Mouse (Mus musculus) embryo, embryonic 9.5 days (tissue): Measurements from ENCODE around the gene Ppm1j.
"Not testable (repeated sequence)": the region's sequence is repeated elsewhere in the genome, so short reads cannot be mapped to it uniquely, and the experiment has no call there.

Experiments
- DNase-seq: peaks from one replicate; pipeline ENCODE4 v3.0.0-alpha.2; 2017; ENCODE audit errors: extremely low spot score

Ppm1j gene

DNA sequence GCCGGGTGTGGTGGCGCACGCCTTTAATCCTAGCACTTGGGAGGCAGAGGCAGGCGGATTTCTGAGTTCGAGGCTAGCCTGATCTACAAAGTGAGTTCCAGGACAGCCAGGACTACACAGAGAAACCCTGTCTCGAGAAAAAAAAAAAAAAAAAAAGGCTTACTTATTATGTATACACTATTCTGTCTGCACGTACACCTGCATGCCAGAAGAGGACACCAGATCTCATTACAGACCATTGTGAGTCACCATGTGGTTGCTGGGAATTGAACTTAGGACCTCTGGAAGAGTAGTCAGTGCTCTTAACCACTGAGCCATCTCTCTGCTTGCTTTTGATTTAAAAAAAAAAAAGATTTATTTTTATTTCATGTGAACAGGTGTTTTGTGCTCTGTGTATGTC lies 32.4 kb downstream of the Ppm1j start:
- not testable (repeated sequence) for DNase-seq

DNA sequence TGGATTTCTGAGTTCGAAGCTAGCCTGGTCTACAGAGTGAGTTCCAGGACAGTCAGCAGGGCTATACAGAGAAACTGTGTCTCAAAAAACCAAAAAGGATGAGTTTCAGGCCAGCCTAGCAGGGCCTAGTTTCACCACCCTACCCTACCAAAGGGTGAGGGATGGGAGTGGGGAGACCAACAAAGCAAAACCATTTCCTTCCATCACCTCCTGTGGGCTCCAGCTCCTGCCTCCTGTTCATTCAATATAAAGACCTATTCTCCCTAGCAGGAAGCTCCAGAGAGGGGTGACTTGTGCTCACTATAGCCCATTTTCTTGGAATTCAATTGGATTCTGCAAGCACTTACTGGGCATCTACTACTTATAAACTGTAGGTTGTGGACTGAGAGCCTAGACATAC lies 33.9 kb downstream of the Ppm1j start:
- DNase-seq: no peak

DNA sequence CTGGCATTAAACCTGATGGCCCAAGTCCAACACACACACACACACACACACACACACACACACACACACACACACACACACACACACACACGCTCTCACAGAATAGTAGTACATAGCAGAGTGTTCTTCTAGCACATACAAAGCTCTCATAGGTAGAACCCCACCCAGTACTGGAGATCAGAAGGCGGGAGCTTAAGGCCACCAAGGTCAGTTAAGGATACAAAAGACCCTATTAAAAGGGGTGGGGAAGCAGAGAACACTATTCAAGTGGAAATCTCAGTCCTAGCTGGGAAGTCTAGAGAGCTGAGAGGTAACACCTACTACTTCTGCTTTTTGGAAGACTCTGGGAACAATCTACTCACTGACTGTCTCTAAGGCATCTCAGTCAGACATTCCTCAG lies 34.5 kb downstream of the Ppm1j start:
- no peak for DNase-seq

DNA sequence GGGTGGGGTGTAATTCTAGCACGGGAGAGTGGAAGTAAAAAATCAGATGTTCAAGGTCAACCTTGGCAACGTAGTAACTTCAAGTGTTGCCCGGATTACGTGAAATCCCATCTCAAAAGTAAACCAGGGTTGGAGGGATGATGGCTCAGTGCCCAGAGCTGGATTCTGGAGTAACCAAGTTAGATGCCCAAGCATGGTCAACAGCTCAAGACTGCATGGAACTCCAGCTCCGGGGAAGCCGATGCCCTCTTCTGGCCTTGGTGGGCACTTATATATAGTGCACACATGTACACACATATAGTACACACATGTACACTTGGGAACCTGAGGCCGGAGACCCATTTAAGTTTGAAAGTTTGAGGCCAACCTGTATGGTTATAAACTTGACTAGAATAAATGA lies 35.3 kb downstream of the Ppm1j start:
- no peak for DNase-seq

DNA sequence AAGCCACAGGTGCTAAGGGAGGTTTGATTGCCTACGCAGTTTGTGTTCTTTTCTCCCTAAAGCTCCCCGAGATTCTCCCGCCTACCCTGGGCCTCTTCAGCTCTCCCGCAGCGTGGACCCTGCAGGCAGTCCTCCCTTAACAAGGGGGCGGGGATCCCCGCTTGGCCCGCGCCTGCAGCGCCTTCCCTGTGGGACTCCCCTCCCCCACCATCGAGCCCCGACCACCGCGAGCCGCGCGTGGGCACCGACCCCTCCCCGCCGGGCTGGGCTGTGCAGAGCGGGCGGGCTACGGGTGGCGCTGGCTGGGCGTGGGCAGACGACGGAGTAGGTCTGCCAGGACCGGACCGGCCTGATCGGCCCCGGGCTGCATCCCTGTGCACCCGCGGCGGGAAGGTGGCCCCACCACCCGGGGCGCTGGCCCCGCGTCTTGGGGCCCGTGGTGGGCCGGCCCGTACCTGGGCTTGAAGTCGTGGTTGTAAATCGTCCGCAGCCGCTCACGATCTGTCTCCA lies 36.7 kb downstream of the Ppm1j start:
- DNase-seq: peak; percentile 65

DNA sequence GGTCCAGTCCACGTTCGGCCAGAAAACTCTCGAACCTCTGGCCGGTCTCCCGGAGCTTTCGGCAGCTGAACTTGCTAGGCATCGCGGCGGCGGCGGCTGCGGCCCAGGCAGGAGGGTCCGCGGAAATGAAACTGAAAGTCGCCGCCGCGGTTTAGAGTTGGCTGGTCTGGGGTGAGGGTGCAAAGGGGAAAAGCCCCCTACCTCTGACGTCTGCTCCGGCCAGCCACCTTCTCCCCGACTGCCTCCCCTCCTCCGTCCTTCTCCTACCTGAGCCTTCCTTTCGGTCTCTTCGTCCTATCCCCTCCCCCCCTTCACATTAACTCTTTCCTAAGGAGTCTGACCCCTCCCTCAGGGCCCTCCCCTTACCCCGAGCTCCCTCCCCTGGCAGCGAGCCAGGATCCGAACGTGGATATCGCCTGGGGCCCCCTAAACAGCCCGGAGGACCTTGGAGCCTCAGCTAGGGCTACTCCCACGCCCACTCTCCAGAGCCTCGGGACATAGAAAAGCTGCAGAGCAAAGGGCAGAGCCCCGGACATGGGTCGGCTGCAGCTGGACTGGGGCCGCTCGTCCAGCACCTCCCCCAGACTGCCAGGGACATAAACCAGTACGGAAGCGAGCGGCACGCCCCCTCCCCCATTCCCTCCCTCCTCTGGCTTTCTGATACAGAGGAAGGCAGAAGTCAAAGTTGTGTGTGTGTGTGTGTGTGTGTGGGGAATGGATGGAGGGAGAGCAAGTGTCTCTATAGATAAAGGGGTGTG lies 37.3 kb downstream of the Ppm1j start, which contains the start of gene Mov10:
Gene Mov10, minus strand, starts transcription at position 573 of the 758 bp plus-strand sequence.
- DNase-seq: peak; percentile 84

DNA sequence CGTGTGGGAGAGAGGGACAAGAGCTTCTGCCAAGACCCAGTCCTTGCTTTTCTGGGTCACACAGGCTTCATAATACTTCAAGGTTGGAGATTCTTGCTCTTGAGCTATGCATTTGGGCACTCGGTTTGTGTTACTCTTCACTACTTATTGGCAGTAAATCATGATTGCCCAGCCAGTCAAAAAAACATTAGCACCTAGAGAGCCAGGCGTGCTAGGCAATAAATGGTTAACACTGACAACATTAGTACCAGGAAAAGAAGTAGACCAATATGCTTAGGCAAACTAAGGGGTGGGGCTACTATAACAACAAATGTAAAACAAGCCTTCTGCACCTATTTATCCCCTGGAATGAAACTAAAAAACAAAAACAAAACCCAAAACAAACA lies 37.9 kb downstream of the Ppm1j start:
- DNase-seq: no peak

DNA sequence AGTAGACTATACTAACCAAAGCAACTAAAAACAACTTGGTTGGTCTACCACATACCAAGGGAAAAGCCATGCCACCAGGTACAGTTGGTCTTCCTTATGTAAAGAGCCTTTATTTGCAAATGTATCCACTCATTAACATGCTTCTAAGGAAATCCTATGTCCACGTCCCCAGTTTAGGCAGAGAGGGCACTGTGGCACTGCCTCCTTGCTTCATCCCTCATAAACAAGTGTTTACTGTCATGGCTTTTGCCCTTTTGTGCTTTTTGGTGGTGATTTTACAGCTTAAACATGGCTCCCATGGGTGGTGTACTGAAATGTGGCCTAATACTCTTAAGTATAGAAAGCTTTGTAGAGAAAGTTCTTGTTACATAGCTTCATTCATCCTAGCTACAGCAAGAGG lies 39.6 kb downstream of the Ppm1j start:
- DNase-seq: no peak

DNA sequence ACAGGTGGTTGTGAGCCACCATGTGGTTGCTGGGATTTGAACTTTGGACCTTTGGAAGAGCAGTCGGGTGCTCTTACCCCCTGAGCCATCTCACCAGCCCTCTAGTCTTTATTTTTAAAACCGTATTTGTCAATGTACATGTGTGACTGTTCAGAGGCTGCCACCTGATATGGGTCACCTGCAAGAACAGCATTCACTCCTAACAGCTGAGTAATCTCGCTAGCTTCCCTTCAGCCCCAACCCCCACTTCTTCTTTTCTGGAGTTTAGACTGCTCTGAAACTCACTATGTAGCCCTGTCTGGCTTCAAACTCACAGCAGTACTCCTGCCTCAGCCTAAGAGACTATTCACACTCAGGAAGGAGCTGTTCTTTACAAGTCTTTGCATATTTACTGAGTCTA lies 41.6 kb downstream of the Ppm1j start:
- no peak for DNase-seq
